ENCODE assay signal across 17 mouse cellular contexts in genomic region chr1:166381821-166382220, GRCm38 (mm10). TPM values are rescaled to one million over a fixed set of nuclear protein-coding genes. Genes with fewer than 3 reads are reported as not detected.
DNase-seq lines count a peak whose midpoint lies in the region; ATAC-seq and TF ChIP-seq lines count a peak whose summit lies in the region.
"Had no signal": no experiment of that assay in that cellular context is flagged by ENCODE, and none has a peak within 500 bp of the region (broad histone marks: within the 10 kb centered on the region; RNA-seq: fewer than 3 reads in every experiment).

No protein-coding gene starts in this region.

- peaks cover 44% of the 10 kb centered on the region for H3K36me3 ChIP-seq in heart, postnatal 0 days (replicated peaks; ENCODE audit: control insufficient read depth, insufficient read depth, low read length)
- peaks cover 39% of the 10 kb centered on the region for H3K36me3 ChIP-seq in lung, embryonic 15.5 days
- peaks cover 6% of the 10 kb centered on the region for H3K36me3 ChIP-seq in myocyte (ENCODE audit: control insufficient read depth, insufficient read depth)

- H3K9me3 ChIP-seq in heart, postnatal 0 days (replicated peaks; ENCODE audit: control insufficient read depth, low read length) = no peaks in the 10 kb centered on the region
- H3K9me3 ChIP-seq in lung, embryonic 15.5 days = no peaks in the 10 kb centered on the region
- H3K9me3 ChIP-seq: neural tube, embryonic 15.5 days had no signal

- no peak overlapping the region for H3K4me3 ChIP-seq in heart, postnatal 0 days (ENCODE audit: low read depth, low read length)
- no peak overlapping the region for H3K4me3 ChIP-seq in lung, embryonic 15.5 days
- H3K4me3 ChIP-seq in brown adipose tissue, adult 24 weeks (ENCODE audit: insufficient read depth, low read depth, low read length) = no peak overlapping the region
- no peak overlapping the region for H3K4me3 ChIP-seq in myocyte
- H3K4me3 ChIP-seq: heart, adult 2 months; neural tube, embryonic 15.5 days had no signal

- peaks cover 11% of the 10 kb centered on the region; the same call in 1 of the 2 replicates for H3K4me1 ChIP-seq in heart, postnatal 0 days (ENCODE audit: control insufficient read depth, insufficient read depth)
- peaks cover 13% of the 10 kb centered on the region for H3K4me1 ChIP-seq in lung, embryonic 15.5 days
- H3K4me1 ChIP-seq in brown adipose tissue, adult 24 weeks (ENCODE audit: control insufficient read depth, insufficient read depth, insufficient read length, low read length) = peaks cover 13% of the 10 kb centered on the region; the same call in 1 of the 2 replicates

- TF ChIP-seq CTCF in heart, postnatal 0 days (IDR thresholded peaks at IDR 0.05; ENCODE audit: low read depth) = no peak

- no peak overlapping the region for H3K27ac ChIP-seq in heart, postnatal 0 days (ENCODE audit: low read depth)
- H3K27ac ChIP-seq in lung, embryonic 15.5 days = no peak overlapping the region
- peak overlapping the region; percentile 50 for H3K27ac ChIP-seq in brown adipose tissue, adult 24 weeks (replicated peaks; ENCODE audit: low read depth, low read length)
- H3K27ac ChIP-seq: heart, adult 2 months; neural tube, embryonic 15.5 days had no signal

- no peak for ATAC-seq in heart, postnatal 0 days (ENCODE audit: insufficient read depth, low read depth)
- no peak for ATAC-seq in lung, embryonic 15.5 days (ENCODE audit: borderline replicate concordance, extremely low read depth, low FRiP score, low TSS enrichment)
- ATAC-seq: CD4-positive, CD25-positive, alpha-beta regulatory T cell, adult 4 months; forebrain, embryonic 14.5 days had no signal

- no peak overlapping the region for H3K9ac ChIP-seq in heart, postnatal 0 days (replicated peaks; ENCODE audit: low read depth, low read length)
- H3K9ac ChIP-seq in lung, embryonic 15.5 days = no peak overlapping the region
- H3K9ac ChIP-seq: neural tube, embryonic 15.5 days had no signal

- H3K27me3 ChIP-seq in heart, postnatal 0 days (ENCODE audit: control insufficient read depth, insufficient read depth, low read length) = no peaks in the 10 kb centered on the region
- H3K27me3 ChIP-seq in lung, embryonic 15.5 days = no peaks in the 10 kb centered on the region
- no peaks in the 10 kb centered on the region for H3K27me3 ChIP-seq in myocyte (ENCODE audit: control insufficient read depth, insufficient read depth, insufficient read length)
- H3K27me3 ChIP-seq: neural tube, embryonic 15.5 days had no signal

- 61% methylated on average over 5 of the region's 5 CpGs for WGBS in heart, postnatal 0 days
- WGBS in lung, embryonic 15.5 days = 56% methylated on average over 5 of the region's 5 CpGs

- H3K4me2 ChIP-seq in heart, postnatal 0 days (ENCODE audit: low read depth, low read length) = 0 out of 2 replicates have a peak overlapping the region, but pooled peaks have one; percentile 6
- H3K4me2 ChIP-seq in lung, embryonic 15.5 days = 0 out of 2 replicates have a peak overlapping the region, but pooled peaks have one; percentile 75
- H3K4me2 ChIP-seq in myocyte (ENCODE audit: low read depth) = peak overlapping the region; percentile 94

- H3K79me2 ChIP-seq in myocyte (ENCODE audit: control insufficient read depth, insufficient read depth) = peaks cover 28% of the 10 kb centered on the region

- TF ChIP-seq EP300 in heart, postnatal 0 days (IDR thresholded peaks at IDR 0.05; ENCODE audit: low read depth) = no peak

- no peak for TF ChIP-seq POLR2A in myocyte (IDR thresholded peaks at IDR 0.05; ENCODE audit: insufficient read length, low read depth)

- DNase-seq in heart, postnatal 0 days (ENCODE audit: low spot score) = no peak
- DNase-seq in heart, postnatal 4 days = no peak
- no peak for DNase-seq in lung, adult 18-20 months
- DNase-seq in layer of hippocampus, adult 8-10 months (ENCODE audit: low spot score in 2 of 2) = no peak
- DNase-seq: adrenal gland, postnatal 25 days; cerebellum, adult 9-11 months; embryo, embryonic 11 days; heart, adult 2 months; kidney, postnatal 14 days; lung, embryonic 14.5 days; thymus, adult 2 months had no signal

- no peak overlapping the region for H3ac ChIP-seq in myocyte (ENCODE audit: control insufficient read depth, insufficient read length)

TF ChIP-seq in myocyte, 11 proteins besides CTCF, POLR2A, EP300 and RAD21:
- TF ChIP-seq E2F4 (IDR thresholded peaks at IDR 0.05; ENCODE audit: insufficient read depth) = no peak
- TF ChIP-seq SRF (IDR thresholded peaks at IDR 0.05; ENCODE audit: control insufficient read depth, insufficient read length, low read depth) = no peak
- no peak for TF ChIP-seq REST (IDR thresholded peaks at IDR 0.05; ENCODE audit: insufficient read depth, insufficient read length)
- TF ChIP-seq CEBPB (IDR thresholded peaks at IDR 0.05; ENCODE audit: insufficient read depth, poor library complexity, severe bottlenecking) = no peak
- TF ChIP-seq TCF3 (IDR thresholded peaks at IDR 0.05; ENCODE audit: insufficient read length, low read depth) = no peak
- no peak for TF ChIP-seq MYOD1 (IDR thresholded peaks at IDR 0.05; ENCODE audit: control insufficient read depth in 1 of 3, insufficient read length in 2 of 3, low read depth in 2 of 3)
- no peak for TF ChIP-seq TCF12 (IDR thresholded peaks at IDR 0.05; ENCODE audit: insufficient read depth, poor library complexity, severe bottlenecking)
- TF ChIP-seq MYOG (IDR thresholded peaks at IDR 0.05; ENCODE audit: control insufficient read depth in 1 of 3, insufficient read depth in 1 of 3, insufficient read length in 2 of 3, low read depth in 2 of 3) = no peak
TF ChIP-seq in myocyte: peak in this region for 0.

RNA-seq across cellular contexts. Expression of gene Tada1, which starts 2.9 kb away (rescaled TPM):
- total RNA-seq in heart, postnatal 0 days (2014; rRNA removed; ENCODE audit: low replicate concordance) = 24.7 and 26.3 TPM in 2 replicates
- 20.8 and 22.1 TPM in 2 replicates for polyA plus RNA-seq in heart, postnatal 0 days (2015; fragmentation: Nextera tagmentation; extraction: Ambion mirVana)
- total RNA-seq in heart, postnatal 4 days (2021) = 10 to 100 TPM; 17.7 to 18.1 TPM
- polyA plus RNA-seq in lung, embryonic 15.5 days (2015; fragmentation: Nextera tagmentation; extraction: Ambion mirVana) = 59.6 and 61.5 TPM in 2 replicates
- polyA plus RNA-seq in brown adipose tissue, adult 24 weeks (2012; ENCODE audit: insufficient read depth, insufficient read length, missing spikeins) = 6.7 and 8.6 TPM in 2 replicates
- polyA plus RNA-seq in myocyte (2012; fragmentation: generic; extraction: Trizol) = 11.7 TPM
- 10 to 100 TPM; 36.5 to 41.8 (median 39.3) TPM for total RNA-seq in layer of hippocampus, adult 8-10 months (2022)

RNA-seq across cellular contexts. Expression of gene Pogk, which starts 27.8 kb away (rescaled TPM):
- total RNA-seq in heart, postnatal 0 days (2014; rRNA removed; ENCODE audit: low replicate concordance) = 17.9 and 26.3 TPM in 2 replicates
- 5.4 TPM in 2 replicates for polyA plus RNA-seq in heart, postnatal 0 days (2015; fragmentation: Nextera tagmentation; extraction: Ambion mirVana)
- total RNA-seq in heart, postnatal 4 days (2021) = 10 to 100 TPM; 24.5 to 29.2 TPM
- 10.5 and 11.3 TPM in 2 replicates for polyA plus RNA-seq in lung, embryonic 15.5 days (2015; fragmentation: Nextera tagmentation; extraction: Ambion mirVana)
- polyA plus RNA-seq in brown adipose tissue, adult 24 weeks (2012; ENCODE audit: insufficient read depth, insufficient read length, missing spikeins) = 13.1 and 14.9 TPM in 2 replicates
- polyA plus RNA-seq in myocyte (2012; fragmentation: generic; extraction: Trizol) = 6.2 TPM
- total RNA-seq in layer of hippocampus, adult 8-10 months (2022) = 10 to 100 TPM; 34.0 to 35.0 (median 34.4) TPM

Comparison
In these comparisons a context has a peak if more than half of its experiments do, and no peak if none do; other contexts are left out.
1. H3K4me2 ChIP-seq: peak in every context shown above with its lines; median percentile 94 in myocyte; 75 in lung, embryonic 15.5 days; 6 in heart, postnatal 0 days.